Mouse (Mus musculus) right cerebral cortex, postnatal 10 days (tissue): ENCODE measurements around the gene Ankrd52.

Experiments
- DNase-seq, 2 experiments: peaks; one replicate each; pipeline ENCODE4 v3.0.0; 2021; ENCODE audit warnings: low spot score in 2 of 2

The Ankrd52 gene

GRCm38 (mm10) chr10:128369599-128369998 is 7.3 kb upstream of the Ankrd52 start:
- no peak for DNase-seq

- no peak for DNase-seq
Observed at GRCm38 (mm10) chr10:128370021-128370420, 6.9 kb upstream of the Ankrd52 start.

GRCm38 (mm10) chr10:128370601-128371000 is 6.3 kb upstream of the Ankrd52 start:
- DNase-seq = no peak

GRCm38 (mm10) chr10:128372142-128372541 is 4.8 kb upstream of the Ankrd52 start:
- DNase-seq = no peak

GRCm38 (mm10) chr10:128372989-128373748 is 3.7 kb upstream of the Ankrd52 start:
- no peak for DNase-seq

- DNase-seq = no peak
Observed at GRCm38 (mm10) chr10:128374393-128374792, 2.5 kb upstream of the Ankrd52 start.

- DNase-seq = no peak
Observed at GRCm38 (mm10) chr10:128376099-128376454, 838 bp upstream of the Ankrd52 start.

- peak; percentile 69 to 71 for DNase-seq
Observed at GRCm38 (mm10) chr10:128377222-128377939, 466 bp downstream of the Ankrd52 start.

GRCm38 (mm10) chr10:128377940-128378448 is 1.1 kb downstream of the Ankrd52 start:
- no peak for DNase-seq

GRCm38 (mm10) chr10:128378462-128378861 is 1.5 kb downstream of the Ankrd52 start:
- no peak for DNase-seq

GRCm38 (mm10) chr10:128379260-128379659 is 2.3 kb downstream of the Ankrd52 start:
- DNase-seq = no peak

- DNase-seq = no peak
Observed at GRCm38 (mm10) chr10:128380565-128380964, 3.6 kb downstream of the Ankrd52 start.

GRCm38 (mm10) chr10:128382482-128382881 is 5.6 kb downstream of the Ankrd52 start:
- no peak for DNase-seq

GRCm38 (mm10) chr10:128385902-128386301 is 9.0 kb downstream of the Ankrd52 start:
- DNase-seq = no peak

- no peak for DNase-seq
Observed at GRCm38 (mm10) chr10:128388941-128389340, 12.0 kb downstream of the Ankrd52 start.

GRCm38 (mm10) chr10:128389570-128389969 is 12.7 kb downstream of the Ankrd52 start:
- DNase-seq = no peak

GRCm38 (mm10) chr10:128390366-128390765 is 13.5 kb downstream of the Ankrd52 start:
- DNase-seq = no peak

- no peak for DNase-seq
Observed at GRCm38 (mm10) chr10:128391850-128392249, 14.9 kb downstream of the Ankrd52 start.

GRCm38 (mm10) chr10:128396017-128396673 is 19.2 kb downstream of the Ankrd52 start:
- no peak for DNase-seq

GRCm38 (mm10) chr10:128396716-128397264 is 19.9 kb downstream of the Ankrd52 start:
- no peak for DNase-seq

- DNase-seq = no peak
Observed at GRCm38 (mm10) chr10:128397466-128397865, 20.6 kb downstream of the Ankrd52 start.

- no peak for DNase-seq
Observed at GRCm38 (mm10) chr10:128400338-128400737, 23.4 kb downstream of the Ankrd52 start.
